Mouse (Mus musculus): ENCODE measurements at regions not wholly inside any gene's neighbourhood (a gene's known extent, or its start where the extent isn't known, plus 50 kb on each side); places are given as distances from the start of the nearest gene placed in this dataset.

- TF ChIP-seq EP300 (IDR thresholded peaks at IDR 0.05; ENCODE audit: low read depth) (no peak), CTCF (IDR thresholded peaks at IDR 0.05; ENCODE audit: low read depth) (no peak)
Measured at GRCm38 (mm10) chr12:26799310-26799709, 330.3 kb downstream of the Cmpk2 start.
